Mouse (Mus musculus): Measurements from ENCODE around the gene Prmt9. TPM values are rescaled to one million over a fixed set of nuclear protein-coding genes. Genes with fewer than 3 reads are reported as not detected.

Prmt9 gene
- polyA plus RNA-seq, 1 experiment from 2014 or later: 19.6 TPM

DNA sequence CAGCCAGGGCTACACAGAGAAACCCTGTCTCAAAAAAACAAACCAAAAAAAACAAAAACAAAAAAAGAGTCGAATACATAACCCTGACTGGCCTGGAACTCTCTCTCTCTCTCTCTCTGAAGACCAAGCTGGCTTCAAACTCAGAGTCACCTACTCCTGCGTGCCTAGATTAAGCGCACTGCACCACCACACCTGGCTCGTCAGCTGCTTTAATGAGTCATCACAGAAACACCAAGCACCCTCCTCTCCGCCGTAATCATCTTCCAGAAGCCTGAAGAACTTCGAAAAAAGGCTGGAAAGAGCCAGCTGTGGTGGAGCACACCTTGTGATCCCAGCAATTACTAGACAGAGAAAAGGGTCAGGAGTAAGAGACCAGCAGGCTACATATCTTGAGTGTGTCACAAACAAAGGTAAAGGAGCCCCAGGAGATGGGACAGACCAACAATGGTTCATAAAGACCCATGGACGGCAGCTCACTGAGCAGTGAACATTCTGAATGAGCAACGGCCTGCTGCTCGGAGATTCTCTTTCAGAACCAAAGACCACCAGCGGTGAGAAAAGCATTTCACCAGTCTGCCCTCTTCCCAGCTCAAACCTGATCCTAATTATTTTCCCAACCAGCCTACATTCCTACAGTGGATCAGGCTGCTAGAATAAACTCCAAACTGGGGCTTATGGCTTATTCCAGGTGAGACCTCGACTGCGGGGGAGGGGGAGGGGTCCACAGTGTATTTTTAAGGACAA lies 37.3 kb upstream of the Prmt9 start:
- Histone ChIP-seq H3K9me3 (ENCODE audit: control insufficient read depth, low read length) (no peaks in the 10 kb centered on the region), H3K4me1 (replicated peaks; ENCODE audit: control insufficient read depth, insufficient read depth, low read length) (peaks cover 45% of the 10 kb centered on the region), H3K4me2 (ENCODE audit: low read length) (no peak overlapping the region), H3K27me3 (replicated peaks; ENCODE audit: control insufficient read depth, insufficient read depth, low read length) (no peaks in the 10 kb centered on the region), H3K4me3 (ENCODE audit: low read depth, low read length) (no peak overlapping the region), H3K27ac (ENCODE audit: low read depth) (no peak overlapping the region), H3K36me3 (ENCODE audit: control insufficient read depth, insufficient read depth, low read length) (no peaks in the 10 kb centered on the region), H3K9ac (ENCODE audit: low read length) (no peak overlapping the region)
- DNase-seq (ENCODE audit: low spot score) (no peak), ATAC-seq (replicated peaks; ENCODE audit: low FRiP score, low TSS enrichment, low read depth) (no peak)
- WGBS: 70% methylated on average over 13 of the region's 13 CpGs

- Histone ChIP-seq H3K27ac (ENCODE audit: low read depth) (no peak overlapping the region), H3K27me3 (replicated peaks; ENCODE audit: control insufficient read depth, insufficient read depth, low read length) (no peaks in the 10 kb centered on the region), H3K36me3 (ENCODE audit: control insufficient read depth, insufficient read depth, low read length) (no peaks in the 10 kb centered on the region), H3K4me1 (replicated peaks; ENCODE audit: control insufficient read depth, insufficient read depth, low read length) (peaks cover 39% of the 10 kb centered on the region), H3K9ac (ENCODE audit: low read length) (no peak overlapping the region), H3K4me3 (ENCODE audit: low read depth, low read length) (peak overlapping the region; percentile 79; the same call in 1 of the 2 replicates), H3K4me2 (ENCODE audit: low read length) (peak overlapping the region; percentile 80), H3K9me3 (ENCODE audit: control insufficient read depth, low read length) (no peaks in the 10 kb centered on the region)
- ATAC-seq (replicated peaks; ENCODE audit: low FRiP score, low TSS enrichment, low read depth) (no peak), DNase-seq (ENCODE audit: low spot score) (no peak)
- 88% methylated on average over 8 of the region's 8 CpGs for WGBS
Measured at GRCm38 (mm10) chr8:77515201-77515600, 34.0 kb upstream of the Prmt9 start.

- Histone ChIP-seq H3K4me1 (replicated peaks; ENCODE audit: control insufficient read depth, insufficient read depth, low read length) (peaks cover 35% of the 10 kb centered on the region), H3K36me3 (ENCODE audit: control insufficient read depth, insufficient read depth, low read length) (no peaks in the 10 kb centered on the region), H3K27me3 (replicated peaks; ENCODE audit: control insufficient read depth, insufficient read depth, low read length) (no peaks in the 10 kb centered on the region), H3K4me2 (ENCODE audit: low read length) (peak overlapping the region; percentile 80), H3K27ac (ENCODE audit: low read depth) (no peak overlapping the region), H3K4me3 (ENCODE audit: low read depth, low read length) (peak overlapping the region; percentile 79), H3K9ac (ENCODE audit: low read length) (peak overlapping the region; percentile 87; the same call in 1 of the 2 replicates), H3K9me3 (ENCODE audit: control insufficient read depth, low read length) (no peaks in the 10 kb centered on the region)
- ATAC-seq (replicated peaks; ENCODE audit: low FRiP score, low TSS enrichment, low read depth): no peak
- no peak for DNase-seq (ENCODE audit: low spot score)
- WGBS: 43% methylated on average over 8 of the region's 8 CpGs
Measured at GRCm38 (mm10) chr8:77515786-77516185, 33.4 kb upstream of the Prmt9 start.

DNA sequence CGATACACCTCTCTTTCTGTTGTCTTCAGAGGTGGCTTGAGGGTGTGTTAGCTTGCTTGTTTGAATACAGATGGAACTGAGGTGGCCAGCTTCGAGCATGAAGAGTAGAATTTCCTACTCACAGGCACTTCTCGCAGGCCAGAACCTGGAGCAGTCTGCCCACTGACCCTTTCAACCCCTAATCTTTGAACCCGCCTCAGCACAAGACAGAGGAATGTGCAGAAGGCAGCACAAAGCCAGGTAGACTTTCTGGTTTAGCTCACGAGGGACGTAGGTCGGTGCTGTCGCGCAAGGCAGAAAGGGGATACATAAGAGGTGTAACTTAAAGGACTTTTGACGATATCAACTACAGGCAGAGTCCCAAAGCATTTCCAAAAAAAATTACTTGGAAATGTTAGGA lies 32.4 kb upstream of the Prmt9 start:
- no peaks in the 10 kb centered on the region for H3K36me3 ChIP-seq (ENCODE audit: control insufficient read depth, insufficient read depth, low read length)
- H3K27ac ChIP-seq (ENCODE audit: low read depth): peak overlapping the region; percentile 93
- H3K27me3 ChIP-seq (replicated peaks; ENCODE audit: control insufficient read depth, insufficient read depth, low read length): no peaks in the 10 kb centered on the region
- DNase-seq (ENCODE audit: low spot score): peak; percentile 68
- peak overlapping the region; percentile 79 for H3K4me3 ChIP-seq (ENCODE audit: low read depth, low read length)
- peaks cover 33% of the 10 kb centered on the region for H3K4me1 ChIP-seq (replicated peaks; ENCODE audit: control insufficient read depth, insufficient read depth, low read length)
- peak overlapping the region; percentile 87 for H3K9ac ChIP-seq (ENCODE audit: low read length)
- no peak for ATAC-seq (replicated peaks; ENCODE audit: low FRiP score, low TSS enrichment, low read depth)
- H3K9me3 ChIP-seq (ENCODE audit: control insufficient read depth, low read length): no peaks in the 10 kb centered on the region
- H3K4me2 ChIP-seq (ENCODE audit: low read length): peak overlapping the region; percentile 80
- WGBS: 2% methylated on average over 10 of the region's 10 CpGs

DNA sequence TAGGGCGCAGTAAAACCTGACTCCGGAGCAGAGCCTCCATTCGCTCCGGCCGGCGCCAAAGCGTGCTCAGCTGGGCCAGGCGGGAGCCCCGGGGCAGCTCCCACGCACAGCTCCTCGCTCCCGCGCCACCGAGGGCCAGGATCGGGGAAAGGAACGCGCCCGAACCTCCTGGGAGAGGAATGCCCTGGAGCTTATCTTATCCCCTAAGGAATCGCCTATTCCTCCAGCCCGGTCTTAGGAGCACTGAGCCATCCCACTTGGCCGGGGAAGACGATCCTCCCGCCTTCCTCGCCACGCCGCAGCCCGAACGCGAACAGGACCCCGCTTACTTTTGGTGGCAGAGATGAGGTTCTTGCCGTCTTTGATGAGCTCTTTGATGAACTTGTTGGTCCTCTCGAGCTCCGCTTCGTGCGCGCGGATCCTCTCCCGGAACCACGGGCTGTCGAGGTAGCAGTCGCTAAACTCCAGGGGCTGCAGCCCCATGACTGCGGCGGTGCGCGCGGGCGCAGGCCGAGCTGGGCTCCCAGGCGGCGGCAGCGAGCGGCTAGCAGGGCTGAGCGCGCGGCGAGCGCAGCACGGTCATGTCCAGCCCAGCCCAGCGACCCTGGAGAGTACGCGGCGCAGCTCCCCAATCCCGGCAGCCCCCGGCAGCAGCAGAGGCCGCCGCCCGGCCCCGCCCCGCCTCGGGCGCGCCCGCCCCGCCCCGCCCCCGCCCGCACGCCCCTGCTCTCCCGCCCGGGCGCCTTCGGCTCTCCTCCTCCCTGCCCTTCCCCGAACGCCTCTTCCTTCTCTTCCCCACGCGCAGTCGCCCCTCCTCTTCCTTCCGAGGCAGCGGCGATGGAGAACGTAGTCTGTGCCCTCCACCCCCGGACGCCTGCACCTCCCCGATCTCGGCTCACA lies 31.6 kb upstream of the Prmt9 start, which contains the start of gene Arhgap10:
Gene Arhgap10, minus strand, starts transcription at position 653 of the 900 bp plus-strand sequence.
- peak; percentile 90 for DNase-seq (ENCODE audit: low spot score)

DNA sequence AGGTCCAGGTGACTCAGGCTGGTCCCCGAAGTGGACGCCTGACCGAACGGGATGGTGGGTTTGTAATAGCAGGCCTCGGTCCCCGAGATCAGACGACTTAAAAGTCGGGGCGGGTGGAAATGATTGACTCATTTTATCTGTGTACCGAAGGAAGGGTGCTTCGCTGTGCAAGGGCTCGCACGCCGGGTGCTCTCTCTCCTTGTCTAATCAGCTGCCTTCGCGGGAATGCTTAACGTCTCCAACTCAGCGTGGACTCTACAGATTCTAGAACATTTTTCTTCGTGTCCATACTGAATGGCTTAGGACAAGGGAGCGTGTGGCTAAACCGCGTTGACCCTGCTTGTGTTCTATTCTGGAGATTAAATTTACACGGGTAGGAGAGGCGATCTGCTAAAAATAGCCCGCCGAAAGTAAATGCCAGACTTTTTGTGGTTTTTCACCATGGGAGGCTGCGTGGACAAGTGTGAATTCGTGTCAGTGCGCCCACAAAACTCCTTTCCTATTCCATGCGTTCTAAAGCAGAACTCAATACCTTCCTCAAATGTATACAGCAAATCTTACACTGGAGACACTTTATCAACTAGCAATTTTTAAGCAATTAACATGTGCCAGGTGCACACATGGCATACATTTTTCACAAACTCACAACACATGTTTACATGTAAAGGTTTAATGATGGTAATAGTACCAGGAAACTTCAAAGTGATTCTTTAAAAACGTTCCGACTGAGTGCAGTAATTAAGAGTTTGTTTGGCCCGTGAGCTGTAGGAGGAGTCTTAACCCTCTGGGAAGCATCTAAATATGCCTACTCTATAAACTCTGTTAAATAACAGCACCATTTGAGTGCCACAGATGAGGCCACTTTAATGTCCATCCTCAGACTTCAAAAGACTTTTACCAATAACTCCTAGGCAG lies 30.7 kb upstream of the Prmt9 start:
- peaks cover 24% of the 10 kb centered on the region for H3K4me1 ChIP-seq (replicated peaks; ENCODE audit: control insufficient read depth, insufficient read depth, low read length)
- H3K36me3 ChIP-seq (ENCODE audit: control insufficient read depth, insufficient read depth, low read length): no peaks in the 10 kb centered on the region
- peak overlapping the region; percentile 80 for H3K4me2 ChIP-seq (ENCODE audit: low read length)
- WGBS: 3% methylated on average over 33 of the region's 33 CpGs
- H3K27ac ChIP-seq (ENCODE audit: low read depth): peak overlapping the region; percentile 93
- H3K4me3 ChIP-seq (ENCODE audit: low read depth, low read length): peak overlapping the region; percentile 79
- H3K9me3 ChIP-seq (ENCODE audit: control insufficient read depth, low read length): no peaks in the 10 kb centered on the region
- H3K27me3 ChIP-seq (replicated peaks; ENCODE audit: control insufficient read depth, insufficient read depth, low read length): no peaks in the 10 kb centered on the region
- H3K9ac ChIP-seq (ENCODE audit: low read length): peak overlapping the region; percentile 87
- DNase-seq (ENCODE audit: low spot score) (peak; percentile 92), ATAC-seq (replicated peaks; ENCODE audit: low FRiP score, low TSS enrichment, low read depth) (peak; percentile 79; the same call in 1 of the 2 replicates)

More for the DNA sequence above, 31.6 kb upstream of the Prmt9 start, which contains the start of gene Arhgap10:
- peak within 1 kb of the TSS; percentile 87 for H3K9ac ChIP-seq (ENCODE audit: low read length)
- H3K4me2 ChIP-seq (ENCODE audit: low read length): peak within 1 kb of the TSS; percentile 80
- no peaks in the 10 kb centered on the region for H3K9me3 ChIP-seq (ENCODE audit: control insufficient read depth, low read length)
- peak within 1 kb of the TSS; percentile 93 for H3K27ac ChIP-seq (ENCODE audit: low read depth)
- under 1% methylated on average over 74 of the region's 95 CpGs for WGBS
- peak within 1 kb of the TSS; percentile 79 for H3K4me3 ChIP-seq (ENCODE audit: low read depth, low read length)
- peak; percentile 93 for ATAC-seq (replicated peaks; ENCODE audit: low FRiP score, low TSS enrichment, low read depth)
- H3K27me3 ChIP-seq (replicated peaks; ENCODE audit: control insufficient read depth, insufficient read depth, low read length): no peaks in the 10 kb centered on the region
- H3K36me3 ChIP-seq (ENCODE audit: control insufficient read depth, insufficient read depth, low read length): no peaks in the 10 kb centered on the region
- H3K4me1 ChIP-seq (replicated peaks; ENCODE audit: control insufficient read depth, insufficient read depth, low read length): peaks cover 27% of the 10 kb centered on the region

- Histone ChIP-seq H3K27me3 (replicated peaks; ENCODE audit: control insufficient read depth, insufficient read depth, low read length) (no peaks in the 10 kb centered on the region), H3K4me1 (replicated peaks; ENCODE audit: control insufficient read depth, insufficient read depth, low read length) (peaks cover 15% of the 10 kb centered on the region), H3K9me3 (ENCODE audit: control insufficient read depth, low read length) (no peaks in the 10 kb centered on the region), H3K9ac (ENCODE audit: low read length) (no peak overlapping the region), H3K36me3 (ENCODE audit: control insufficient read depth, insufficient read depth, low read length) (no peaks in the 10 kb centered on the region), H3K27ac (ENCODE audit: low read depth) (no peak overlapping the region), H3K4me3 (ENCODE audit: low read depth, low read length) (no peak overlapping the region), H3K4me2 (ENCODE audit: low read length) (no peak overlapping the region)
- DNase-seq (ENCODE audit: low spot score) (no peak), ATAC-seq (replicated peaks; ENCODE audit: low FRiP score, low TSS enrichment, low read depth) (no peak)
- WGBS: 94% methylated on average over 4 of the region's 4 CpGs
Measured at GRCm38 (mm10) chr8:77520601-77521000, 28.6 kb upstream of the Prmt9 start.
